Mouse (Mus musculus): ENCODE results near the gene Spaca4.

GRCm38 (mm10) chr7:45686841-45687240, 38.8 kb downstream of the Spaca4 start:
- no peak for TF ChIP-seq CTCF (IDR thresholded peaks at IDR 0.05; ENCODE audit: control insufficient read depth, insufficient read depth, low read length)
- no peak for TF ChIP-seq POLR2A (IDR thresholded peaks at IDR 0.05; ENCODE audit: borderline replicate concordance, control insufficient read depth, low read depth, low read length)

Measured in bone marrow, adult 2 months (tissue).